Mouse (Mus musculus) erythroblast, adult 5-6 weeks (primary cell): ENCODE data around the gene Cd3eap. TPM values are rescaled to one million over a fixed set of nuclear protein-coding genes. Genes with fewer than 3 reads are reported as not detected.

Experiments
- ATAC-seq: replicated peaks from 2 replicates; pipeline ENCODE4 v1.8.0; 2016; ENCODE audit warnings: moderate number of reproducible peaks, mild to moderate bottlenecking, moderate TSS enrichment, inconsistent platforms; ENCODE audit not compliant: poor library complexity, low FRiP score, severe bottlenecking
- total RNA-seq, 2 experiments: library from RNA; stranded (forward) in 1 of 2; stranded (reverse) in 1 of 2; fragments of 150-400 nt in 1 of 2; fragments of 200-764, 138-1000 nt in 1 of 2; gene quantifications; 2 replicates each; pipeline versions ENCODE4 v1.2.3 to v1.2.4; 2015 to 2017; ENCODE audit warnings: low replicate concordance in 2 of 2

The Cd3eap gene
- total RNA-seq, 2 experiments from 2014 or later, result 1.2 to 2.6 TPM

DNA sequence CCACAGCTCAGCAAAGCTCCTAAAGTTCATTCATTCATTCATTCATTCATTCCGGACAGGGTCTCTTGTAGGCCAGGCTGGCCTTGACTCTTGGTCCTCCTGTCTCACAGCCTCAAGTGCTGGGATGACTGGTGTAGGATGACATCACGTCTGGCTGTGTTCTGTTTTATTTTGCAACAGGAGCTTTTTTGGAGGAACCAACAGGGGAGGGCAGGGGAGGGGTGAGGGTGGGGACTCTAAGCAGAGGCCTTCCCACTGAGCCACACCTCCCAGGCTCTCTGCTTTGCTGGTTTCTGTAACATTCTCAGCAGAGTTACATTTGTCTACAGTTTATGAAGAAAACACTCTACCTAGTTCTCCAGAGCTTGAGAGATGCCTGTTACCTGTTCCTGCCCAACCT, 21.2 kb downstream of the Cd3eap start:
- no peak for ATAC-seq

DNA sequence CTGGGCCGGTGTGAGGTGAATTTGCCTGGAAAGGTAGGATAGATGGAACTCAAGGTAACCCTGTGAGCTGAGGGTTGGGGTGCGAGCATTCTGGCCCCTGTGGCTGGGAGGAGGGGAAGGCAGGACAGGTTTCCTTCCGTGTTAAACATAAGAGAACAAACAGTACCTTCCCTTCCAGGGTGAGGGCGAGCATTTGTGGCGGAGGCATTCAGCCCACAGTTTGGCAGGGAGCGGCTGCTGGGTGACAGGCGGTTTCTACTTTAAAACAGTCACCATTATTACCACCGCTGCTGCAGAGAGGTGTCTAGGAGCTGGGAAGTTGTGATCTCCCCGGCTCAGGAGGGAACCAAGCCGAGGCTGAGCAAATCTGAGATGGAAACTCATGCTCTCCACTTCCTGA, 22.2 kb downstream of the Cd3eap start:
- no peak for ATAC-seq

DNA sequence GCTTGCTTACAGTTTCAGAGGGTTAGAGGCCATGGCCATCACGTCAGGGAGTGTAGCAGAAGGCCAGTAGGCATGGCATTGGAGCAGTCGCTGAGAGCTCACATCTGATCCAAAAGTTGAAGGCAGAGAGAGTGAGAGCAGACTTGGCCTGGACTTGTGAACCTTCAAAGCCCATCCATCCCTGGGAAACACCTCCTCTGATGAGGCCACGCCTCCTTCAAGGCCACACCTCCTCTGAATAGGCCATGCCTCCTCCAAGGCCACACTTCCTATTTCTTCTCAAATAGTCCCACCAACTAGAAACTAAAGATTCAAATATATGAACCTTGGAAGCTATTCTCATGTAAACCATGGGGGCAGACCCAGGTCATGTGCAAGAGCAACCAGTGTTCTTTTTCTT, 23.7 kb downstream of the Cd3eap start:
- ATAC-seq, result 0 out of 2 replicates have a peak, but pooled peaks have one; percentile 57

DNA sequence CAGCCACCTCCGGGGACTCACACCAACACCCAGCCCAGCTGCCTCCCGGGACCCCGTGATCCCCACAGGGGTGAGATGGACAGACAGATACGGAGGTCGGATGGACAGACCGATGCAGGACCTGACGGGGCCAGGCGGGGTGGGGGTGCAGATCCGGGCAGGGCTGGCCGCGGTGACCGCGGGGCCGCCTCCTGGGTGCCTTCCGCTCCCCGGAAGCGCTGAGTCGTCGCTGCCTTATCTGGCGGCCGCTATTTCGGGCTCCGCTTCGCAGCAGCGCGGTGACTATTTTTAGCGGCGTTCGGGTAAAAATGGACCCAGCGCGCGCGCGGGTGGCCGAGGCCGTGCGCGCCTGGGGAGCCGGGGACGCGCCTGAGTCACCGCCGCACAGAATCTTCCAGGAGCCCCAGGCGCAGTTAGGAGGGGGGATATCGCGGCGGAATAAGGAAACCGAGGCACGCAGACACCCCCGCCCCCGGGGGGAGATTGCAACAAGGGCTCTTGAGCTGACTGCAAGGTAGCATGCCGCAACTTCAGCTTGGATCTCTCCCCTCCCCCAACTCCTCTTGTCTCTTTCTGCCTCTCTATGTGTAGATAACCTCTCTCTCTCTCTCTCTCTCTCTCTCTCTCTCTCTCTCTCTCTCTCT, 26.5 kb downstream of the Cd3eap start:
- peak; percentile 67 for ATAC-seq

DNA sequence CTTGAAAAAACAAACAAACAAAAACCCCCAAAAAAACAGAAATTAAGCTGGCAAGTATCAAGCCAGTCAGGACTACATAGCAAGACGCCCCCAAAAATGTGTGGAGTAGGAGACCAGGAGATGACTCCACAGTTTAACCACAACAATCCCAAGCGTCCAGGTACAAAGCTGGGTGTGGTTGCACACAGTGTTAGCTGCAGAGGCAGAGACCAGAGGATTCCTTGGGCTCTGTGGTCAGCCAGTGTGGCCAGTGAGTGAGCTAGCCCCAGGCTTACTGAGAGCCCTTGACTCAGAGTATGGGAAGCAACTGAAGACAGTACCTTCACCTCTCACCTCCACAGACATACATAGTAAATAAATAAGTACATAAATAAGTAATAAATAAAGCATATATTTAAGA, 27.4 kb downstream of the Cd3eap start:
- no peak for ATAC-seq

DNA sequence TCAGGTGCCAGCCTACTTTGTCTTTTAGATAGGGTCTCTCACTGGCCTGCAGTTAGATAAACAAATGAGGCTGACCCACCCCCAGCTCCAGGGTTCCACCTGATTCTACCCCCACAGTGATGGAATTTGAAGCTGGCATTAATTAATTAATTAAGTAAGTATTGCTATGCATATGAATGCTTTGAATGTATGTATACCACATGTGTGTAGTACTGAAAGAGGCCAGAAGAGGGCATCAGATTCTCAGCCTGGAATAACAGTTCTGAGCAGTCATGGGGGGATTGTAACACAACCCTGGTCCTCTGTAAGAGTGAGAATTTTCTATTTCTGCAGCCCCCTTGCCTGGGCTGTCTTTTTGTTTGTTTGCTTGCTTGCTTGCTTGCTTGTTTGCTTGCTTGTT, 30.9 kb downstream of the Cd3eap start:
- no peak for ATAC-seq

DNA sequence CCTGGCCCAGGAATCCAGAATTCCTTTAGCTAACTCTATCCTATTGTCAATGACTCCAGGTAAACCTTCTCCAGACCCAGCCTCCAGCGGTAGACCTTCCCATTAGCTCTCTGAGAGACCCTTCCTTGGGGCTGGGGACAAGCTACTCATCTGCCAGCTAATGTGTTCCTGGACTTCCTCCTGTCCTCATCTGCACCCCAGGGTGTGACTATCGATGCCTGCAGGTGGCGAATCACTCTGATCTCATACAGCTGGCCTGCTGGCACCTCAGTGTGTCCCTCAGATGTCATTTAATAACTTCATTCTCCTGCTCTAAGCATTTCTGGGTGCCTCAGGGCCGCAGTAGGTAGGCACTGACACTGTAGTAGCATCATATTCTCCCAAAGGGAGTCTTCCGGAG, 31.5 kb downstream of the Cd3eap start:
- ATAC-seq, result no peak

DNA sequence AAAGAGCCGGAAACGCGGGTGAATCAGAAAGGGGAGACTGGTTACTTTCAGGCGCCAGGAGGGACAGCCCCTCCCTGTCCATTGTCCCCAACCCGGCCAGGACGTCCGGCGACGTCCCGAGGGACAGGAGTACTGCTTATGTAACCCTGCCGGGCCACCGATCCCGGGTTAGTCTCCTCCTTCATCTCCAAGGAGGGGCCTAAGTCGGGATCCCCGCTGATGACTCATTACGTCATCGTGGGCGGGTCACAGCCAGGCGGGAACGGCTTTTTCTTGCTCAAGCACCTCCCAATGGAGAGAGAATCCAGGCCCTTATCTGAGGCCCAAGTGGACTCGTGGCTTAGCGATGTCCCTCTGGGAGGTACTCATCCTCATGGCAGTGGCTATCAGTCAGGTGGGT, 32.2 kb downstream of the Cd3eap start:
- peak; percentile 84 for ATAC-seq

DNA sequence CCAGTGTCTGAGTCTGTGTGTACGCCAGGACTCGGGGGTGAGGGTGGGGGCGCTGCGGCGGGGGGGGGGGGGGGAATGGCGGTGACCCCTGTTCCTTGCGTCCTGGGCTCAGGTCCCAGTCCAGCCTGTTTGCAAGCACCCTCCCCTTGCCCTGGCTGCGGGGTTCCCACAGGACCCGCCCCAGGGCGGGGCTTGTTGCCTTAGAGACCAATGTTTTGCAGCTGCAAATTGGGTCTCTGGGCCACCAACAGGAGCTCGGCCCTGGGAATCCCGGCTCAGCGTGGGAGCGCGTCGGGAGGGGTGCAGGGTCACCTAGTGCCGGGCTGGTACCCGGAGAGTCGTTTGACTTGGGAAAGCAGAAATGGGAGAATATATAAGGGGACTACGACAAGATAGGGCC, 32.9 kb downstream of the Cd3eap start:
- peak; percentile 53; the same call in 1 of the 2 replicates for ATAC-seq

DNA sequence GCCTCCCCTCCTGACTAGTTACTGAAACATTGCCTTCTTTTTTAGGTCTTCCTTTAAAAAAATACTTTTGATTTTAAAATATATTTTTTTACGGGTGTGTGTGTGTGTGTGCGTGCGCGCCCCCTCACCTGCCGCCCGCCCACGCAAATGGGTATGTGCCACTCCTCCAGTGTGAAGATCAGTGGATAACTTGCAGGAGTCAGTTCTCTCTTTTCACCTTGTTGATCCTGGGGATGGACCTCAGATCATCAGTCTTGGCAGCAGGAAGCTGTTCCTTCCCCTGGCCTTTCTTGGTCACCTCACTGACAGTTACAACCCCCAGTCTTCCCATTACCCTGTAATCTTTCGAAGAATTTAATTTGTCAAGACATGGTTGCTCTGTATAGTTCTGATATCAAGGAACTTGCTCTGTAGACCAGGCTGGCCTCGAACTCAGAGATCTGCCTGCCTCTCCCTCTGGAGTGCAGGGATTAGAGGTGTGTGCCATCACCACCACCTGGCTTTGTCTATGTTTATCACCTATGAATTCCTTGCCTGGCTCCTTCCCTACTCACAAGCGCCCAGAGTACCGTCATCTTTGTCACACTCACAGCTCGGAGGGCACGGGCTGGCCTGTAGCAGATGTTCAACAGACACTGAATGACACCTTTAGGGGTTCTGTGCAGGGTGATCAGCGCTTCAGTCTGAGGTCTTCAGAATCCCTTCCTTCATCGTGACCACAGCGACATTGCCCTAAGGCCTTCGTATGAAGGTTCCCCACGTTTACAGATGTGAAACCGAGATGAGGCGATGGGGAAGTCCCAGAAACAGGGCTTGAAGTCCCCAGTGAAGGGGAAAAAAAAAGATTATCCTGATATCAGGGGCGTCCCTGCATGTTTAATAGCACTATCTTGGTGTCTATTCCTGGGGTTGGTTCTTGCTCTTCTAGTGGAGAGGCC, 33.8 kb downstream of the Cd3eap start:
- ATAC-seq, result no peak

DNA sequence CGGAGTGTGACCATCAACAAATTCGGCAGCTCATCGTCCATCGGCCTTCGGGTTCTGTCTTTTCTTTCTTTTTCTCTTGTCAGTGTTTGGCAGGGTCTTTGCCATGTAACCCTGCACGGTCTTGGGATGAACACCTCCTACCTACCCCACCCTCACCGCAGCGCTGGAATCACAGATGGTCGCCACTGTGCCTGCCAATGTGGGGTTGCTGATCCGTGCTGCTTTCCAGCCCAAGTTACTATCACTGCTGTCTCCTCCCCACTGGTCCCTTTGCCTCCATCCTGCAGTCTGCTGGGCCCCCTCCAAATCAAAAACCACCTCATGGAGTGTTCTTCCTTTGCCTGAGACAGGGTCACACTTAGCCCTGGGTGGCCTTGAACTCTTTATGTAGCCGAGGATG, 35.1 kb downstream of the Cd3eap start:
- ATAC-seq, result no peak

DNA sequence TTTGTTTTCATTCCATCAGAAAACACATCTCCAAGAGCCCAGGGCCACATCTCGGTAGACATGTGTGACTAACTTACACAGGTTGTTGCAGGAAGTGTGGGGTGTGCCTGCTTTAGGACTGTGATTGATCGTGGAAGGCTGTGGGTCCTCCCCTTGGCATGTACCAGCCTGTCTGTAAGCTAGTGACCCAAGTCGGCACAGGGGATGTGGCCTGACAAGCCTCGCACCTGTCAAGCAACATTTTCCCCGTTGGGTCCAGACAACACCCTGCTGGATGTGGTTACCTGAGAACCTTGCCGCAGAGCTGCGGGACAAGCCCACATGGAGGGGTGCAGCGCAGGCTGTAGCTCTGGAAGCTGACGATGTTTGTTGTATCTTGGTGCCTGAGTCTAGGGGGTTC, 36.8 kb downstream of the Cd3eap start:
- ATAC-seq, result no peak

DNA sequence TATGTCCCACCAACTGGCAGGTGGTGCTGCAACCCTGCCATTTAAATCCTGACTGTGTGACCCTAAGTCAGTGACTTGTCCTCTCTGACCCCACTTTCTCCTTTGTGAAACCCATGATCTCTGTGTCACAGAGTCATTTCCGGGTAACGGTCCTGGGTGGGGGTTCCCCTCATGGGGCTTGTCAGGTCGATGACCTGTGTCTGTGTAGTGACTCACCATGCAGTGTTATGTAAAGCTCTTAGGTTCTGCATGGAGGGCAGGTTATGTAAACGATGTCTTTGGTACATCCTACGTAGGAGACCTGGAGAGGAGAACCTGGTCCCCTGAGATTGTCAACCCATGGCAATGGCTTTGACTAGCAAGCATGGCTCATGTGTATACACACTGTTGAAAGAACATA, 37.8 kb downstream of the Cd3eap start:
- ATAC-seq, result no peak

DNA sequence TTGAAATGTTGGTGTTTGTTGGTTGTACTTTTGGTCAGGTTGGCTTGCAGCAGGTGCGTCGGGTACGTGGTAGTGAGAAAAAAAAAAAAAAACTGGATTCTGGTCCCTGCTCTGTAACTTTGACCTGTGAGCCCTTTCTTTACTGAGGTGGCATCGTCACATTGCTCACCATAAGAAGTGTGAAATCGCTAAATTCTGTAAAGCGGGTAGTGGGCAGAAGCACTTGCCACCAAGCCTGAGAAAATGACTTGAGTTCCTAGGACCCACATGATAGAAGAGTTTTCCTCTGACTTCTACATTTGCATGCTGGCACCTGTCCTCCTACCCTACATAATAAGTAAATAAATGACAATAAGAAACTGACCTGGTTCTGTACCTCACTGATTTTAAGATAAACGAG, 38.6 kb downstream of the Cd3eap start:
- no peak for ATAC-seq

DNA sequence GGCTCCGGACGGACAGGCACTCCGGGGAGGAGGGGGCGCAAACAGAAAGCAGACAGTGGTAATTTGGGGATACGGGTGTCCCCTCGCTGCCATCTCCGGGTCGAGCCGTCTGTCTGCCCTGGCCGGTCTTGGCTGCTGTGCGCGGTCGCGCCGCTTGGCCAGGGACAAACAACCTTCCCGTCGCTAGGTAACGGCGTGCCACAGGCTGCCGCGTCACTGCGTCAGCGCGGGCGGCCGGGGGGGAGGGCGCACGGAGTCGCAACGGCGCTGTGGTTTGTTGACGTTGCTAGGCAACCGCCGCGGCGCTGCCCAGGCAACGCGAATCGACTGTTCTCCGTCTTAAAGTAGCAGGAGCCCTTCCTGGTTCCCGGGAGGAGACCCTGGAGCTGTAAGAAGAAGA, 39.4 kb downstream of the Cd3eap start:
- ATAC-seq, result peak; percentile 47

DNA sequence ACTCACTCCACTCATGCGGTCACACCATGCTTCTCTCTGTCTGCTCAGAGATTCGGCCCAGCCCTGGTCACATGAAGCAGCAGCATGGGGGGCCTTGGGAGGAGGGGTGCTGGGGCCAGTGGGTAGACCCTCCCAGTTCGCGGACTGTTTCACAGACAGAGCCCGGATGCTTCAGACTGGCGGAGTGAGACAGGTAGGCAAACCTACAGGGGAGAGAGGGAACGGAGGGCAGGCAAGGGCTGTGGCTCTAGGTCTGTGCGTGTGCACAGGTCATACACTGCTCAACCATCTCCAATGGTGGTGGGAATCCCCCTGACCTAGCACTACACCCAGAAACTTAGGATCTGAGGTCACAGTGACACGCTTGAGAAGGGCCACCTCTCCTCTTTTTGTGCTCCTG, 39.8 kb downstream of the Cd3eap start:
- no peak for ATAC-seq

DNA sequence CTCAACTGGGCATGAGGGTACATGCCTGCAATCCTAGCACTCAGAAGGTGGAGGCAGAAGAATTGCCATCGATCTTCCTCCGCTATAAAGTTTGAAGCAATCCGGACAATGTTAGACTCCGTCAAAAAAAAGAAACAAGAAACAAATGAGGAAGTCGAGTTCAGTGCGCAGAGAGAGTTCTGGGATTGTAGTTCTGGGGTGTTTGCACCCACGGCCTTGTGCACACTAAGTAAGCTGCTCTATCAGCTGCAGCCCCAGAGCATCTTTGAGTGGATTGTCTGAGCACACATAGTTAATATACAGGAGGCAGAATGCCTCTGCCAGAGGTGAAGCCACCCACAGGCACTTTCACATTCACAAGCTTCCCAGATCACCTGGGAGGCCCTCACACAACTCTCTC, 40.6 kb downstream of the Cd3eap start:
- no peak for ATAC-seq

DNA sequence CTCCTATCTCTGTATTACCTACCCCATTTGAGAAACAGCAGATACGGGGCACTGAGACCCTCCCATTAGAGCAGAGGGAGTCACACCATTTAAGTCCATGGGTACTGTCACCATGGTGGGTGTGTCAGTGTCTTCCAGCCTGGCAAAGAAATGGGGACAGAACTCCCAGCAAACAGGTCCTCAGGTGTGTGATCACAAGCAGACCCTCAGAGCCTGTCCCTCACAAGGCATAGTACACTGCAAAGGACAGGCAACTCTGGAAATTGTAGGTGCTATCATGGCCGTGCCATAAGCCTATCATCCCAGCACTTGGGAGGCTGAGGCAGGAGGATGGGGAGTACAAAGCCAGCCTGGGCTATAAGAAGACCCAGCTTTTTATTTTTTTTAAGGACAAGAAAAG, 41.1 kb downstream of the Cd3eap start:
- no peak for ATAC-seq

DNA sequence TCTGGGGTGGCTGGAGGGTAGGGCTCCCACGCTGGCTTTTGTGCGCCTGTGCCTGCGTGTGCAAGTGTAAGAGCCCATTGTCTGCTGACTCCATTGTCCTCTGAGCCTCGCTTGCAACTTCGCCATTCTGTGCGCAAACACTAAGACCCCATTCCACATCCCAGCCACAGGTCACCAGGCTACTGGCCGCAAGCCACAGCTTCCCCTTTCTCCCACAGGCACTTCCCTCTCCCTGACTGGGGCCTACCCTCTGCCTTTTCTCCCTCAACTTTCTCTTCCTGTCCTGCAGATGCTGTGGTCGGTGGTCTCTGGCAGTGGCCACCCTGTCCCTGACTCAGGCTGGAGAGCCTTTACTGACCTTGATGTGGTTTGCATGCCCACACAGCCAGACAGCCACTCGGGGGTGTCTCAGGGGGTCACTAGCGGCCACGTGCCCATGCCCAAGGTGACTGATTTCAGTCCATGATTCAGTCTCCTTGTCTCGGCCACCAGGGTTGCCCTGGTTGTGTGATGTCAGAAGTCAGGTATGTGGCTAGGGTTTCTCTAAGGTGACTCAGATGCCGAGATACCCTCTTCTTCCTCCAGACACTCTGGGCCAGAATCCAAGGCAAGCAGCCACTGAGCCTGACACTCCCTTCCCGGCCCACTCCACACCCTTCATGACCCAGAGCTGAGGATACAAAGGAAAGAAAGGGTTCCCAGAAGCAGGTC, 42.7 kb downstream of the Cd3eap start:
- ATAC-seq, result no peak

DNA sequence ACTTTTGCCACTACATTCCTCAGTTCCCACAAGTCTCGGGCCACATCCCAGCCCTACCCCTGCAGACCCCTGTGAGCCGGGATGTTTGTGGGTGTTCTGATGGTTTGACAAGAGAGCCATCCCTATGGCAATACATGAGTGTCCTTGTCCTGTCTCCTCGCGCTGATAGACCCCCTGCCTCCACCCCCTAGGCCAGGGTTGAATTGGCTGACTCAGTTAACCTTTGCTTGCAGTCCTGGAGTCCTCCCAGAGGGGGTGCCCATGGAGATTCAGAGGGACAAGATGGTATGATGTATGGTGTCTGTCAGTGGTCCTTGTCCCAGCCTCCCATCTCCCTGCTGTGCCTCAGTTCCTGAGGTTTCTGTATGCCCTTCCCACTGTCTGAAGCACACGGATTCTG, 45.2 kb downstream of the Cd3eap start:
- no peak for ATAC-seq

DNA sequence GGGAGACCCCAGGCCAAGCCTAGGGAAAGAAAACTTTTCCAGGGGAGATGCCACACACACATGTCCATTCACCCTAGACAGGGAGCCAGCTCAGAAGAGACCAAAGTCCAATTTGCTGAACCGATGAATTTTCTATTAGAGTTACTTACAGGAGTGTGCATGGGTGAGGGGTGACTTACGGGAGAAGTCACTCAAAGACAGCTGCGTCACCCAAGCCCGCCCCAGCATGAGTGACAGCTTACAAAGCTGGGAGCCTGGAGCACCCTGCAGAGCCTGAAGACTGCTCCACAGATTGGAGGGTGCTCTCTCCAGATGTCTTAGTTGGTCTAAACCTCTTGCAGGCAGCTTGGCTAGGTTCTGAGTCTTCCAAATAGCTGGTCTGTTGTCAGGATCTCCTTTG, 47.3 kb downstream of the Cd3eap start:
- ATAC-seq, result no peak
